Mouse (Mus musculus): ENCODE measurements around the gene Zbtb9.

DNA sequence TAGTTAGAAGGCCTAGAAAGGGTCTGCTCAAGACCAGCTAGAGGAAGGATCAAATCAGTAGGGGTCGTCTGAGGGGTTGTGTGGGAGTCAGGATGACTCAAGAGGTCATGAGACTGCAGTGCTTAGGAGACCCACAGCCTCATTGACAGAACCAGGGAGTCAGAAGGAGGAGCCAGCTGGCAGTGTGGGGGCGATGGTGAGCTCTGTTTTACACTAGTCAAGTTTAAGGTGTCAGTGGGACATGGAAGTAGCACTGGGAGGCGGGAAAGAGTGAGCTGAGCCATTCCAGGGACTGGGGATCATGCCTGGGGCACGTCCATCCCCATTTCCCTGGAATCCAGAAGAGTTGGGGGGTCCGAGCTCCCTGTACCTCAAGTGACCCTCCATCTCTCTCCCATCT, 14.1 kb upstream of the Zbtb9 start:
- TF ChIP-seq POLR2A (IDR thresholded peaks at IDR 0.05; ENCODE audit: borderline replicate concordance, extremely low read depth, low read depth, low read length) (no peak), CTCF (IDR thresholded peaks at IDR 0.05; ENCODE audit: insufficient read depth, low read length) (no peak)
